Mouse (Mus musculus) ovary, postnatal 36 days (tissue): ENCODE measurements around the gene Dbp.

Experiments used
- DNase-seq: peaks from one replicate; pipeline ENCODE4 v3.0.0; 2022; ENCODE audit warnings: low spot score, mixed read lengths

Gene Dbp

DNA sequence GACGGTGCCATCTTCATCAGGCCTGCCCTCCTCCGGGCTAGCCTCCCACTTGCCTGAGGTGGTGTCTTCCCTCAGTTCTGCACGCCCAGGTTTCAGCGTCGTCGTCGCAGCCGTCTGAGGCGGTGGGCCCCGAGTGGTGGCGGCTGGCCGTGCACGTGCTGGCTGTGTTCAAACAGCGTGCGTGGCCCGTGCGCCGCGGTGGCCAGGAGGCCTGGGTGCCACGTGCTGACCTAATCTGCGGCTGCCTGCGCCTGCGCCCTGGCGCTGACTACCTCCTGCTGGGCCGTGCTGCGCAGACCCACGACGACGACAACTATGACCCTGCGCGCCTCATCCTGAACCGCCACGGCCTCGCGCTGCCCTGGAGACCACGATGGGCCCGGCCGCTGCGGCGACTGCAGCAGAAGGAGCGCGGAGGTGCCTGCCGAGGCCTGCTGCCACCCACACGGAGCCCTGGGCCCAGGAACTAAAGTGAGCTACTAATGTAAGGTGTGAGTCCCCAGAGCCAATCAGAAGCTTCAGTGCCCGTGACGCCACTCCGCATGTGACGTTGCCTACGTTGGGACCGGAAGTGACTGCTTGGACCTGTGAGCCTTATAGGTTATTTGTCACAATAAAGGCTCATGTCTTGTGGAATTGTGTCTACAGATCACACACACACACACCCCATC is 10.8 kb upstream of the Dbp start, which contains the start of gene Sec1:
Gene Sec1, minus strand, starts transcription at position 482 of the 671 bp plus-strand sequence.
- DNase-seq: no peak

DNA sequence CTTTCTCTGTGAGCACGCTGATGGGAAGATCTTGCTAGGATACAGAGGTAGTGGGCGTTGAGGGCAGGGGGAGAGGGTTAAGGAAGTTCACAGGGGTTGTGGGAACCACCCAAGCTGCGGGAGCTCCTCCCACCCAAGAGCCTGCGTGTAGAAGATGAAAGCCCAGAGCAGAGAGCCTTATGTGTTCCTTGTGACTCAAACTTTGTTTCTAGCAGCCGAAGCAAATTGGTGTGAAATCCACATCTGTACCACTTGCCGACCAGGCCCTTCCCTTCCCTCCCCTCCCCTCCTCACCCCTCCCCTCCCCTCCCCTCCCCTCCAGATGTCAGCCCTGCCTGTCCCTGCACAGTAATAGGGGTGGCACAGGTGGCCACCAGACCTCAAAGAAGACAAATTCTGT is 9.8 kb upstream of the Dbp start:
- no peak for DNase-seq

DNA sequence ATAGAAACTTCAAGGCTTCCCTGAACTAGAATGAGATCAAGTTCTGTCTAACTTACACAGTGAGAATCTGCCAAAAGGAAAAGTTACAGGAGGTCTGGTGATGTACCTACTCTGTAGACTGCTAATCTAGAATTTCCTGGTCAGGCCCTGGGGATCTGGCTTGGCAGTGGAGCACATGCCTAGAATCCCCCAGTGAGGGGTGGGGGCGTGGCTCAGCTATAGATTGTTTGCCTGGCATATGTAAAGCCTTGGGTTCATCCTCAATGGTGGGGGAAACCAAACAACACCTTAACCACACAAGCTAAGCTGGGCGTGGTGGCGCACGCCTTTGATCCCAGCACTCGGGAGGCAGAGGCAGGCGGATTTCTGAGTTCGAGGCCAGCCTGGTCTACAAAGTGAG is 7.0 kb upstream of the Dbp start:
- DNase-seq: no peak

DNA sequence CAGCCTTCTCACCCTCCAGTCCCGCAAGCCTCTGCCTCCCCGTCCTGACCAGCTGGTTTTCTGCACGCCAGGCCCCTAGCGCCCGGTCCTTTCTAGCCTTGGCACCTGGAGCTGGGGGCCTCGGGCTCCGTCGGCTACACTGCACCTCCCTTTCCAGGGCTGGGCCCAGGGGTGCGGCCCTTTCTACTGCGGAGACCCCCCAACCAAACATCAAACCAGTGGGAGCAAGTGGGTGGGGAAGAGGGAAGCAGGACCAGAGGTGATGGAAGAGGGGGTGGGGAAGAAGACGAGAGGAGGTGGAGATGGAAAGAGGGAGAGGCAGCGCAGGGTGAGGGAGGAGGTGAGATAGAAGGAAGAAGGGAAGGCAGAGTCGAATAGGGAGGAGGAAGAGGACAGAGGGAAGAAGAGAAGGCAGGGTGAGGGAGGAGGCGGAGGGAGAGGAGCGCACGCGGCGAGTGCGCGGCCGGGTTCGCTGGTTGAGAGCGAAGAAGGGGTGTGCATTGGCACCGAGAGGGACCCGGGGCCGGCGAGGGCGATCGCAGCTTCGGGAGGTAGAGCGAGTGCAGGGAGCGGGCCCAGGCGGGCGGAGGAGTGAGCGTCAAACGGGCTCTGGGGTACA is 5.3 kb upstream of the Dbp start, which contains the start of gene Car11:
Gene Car11, plus strand, starts transcription at position 321 of the 619 bp plus-strand sequence.
- no peak for DNase-seq

DNA sequence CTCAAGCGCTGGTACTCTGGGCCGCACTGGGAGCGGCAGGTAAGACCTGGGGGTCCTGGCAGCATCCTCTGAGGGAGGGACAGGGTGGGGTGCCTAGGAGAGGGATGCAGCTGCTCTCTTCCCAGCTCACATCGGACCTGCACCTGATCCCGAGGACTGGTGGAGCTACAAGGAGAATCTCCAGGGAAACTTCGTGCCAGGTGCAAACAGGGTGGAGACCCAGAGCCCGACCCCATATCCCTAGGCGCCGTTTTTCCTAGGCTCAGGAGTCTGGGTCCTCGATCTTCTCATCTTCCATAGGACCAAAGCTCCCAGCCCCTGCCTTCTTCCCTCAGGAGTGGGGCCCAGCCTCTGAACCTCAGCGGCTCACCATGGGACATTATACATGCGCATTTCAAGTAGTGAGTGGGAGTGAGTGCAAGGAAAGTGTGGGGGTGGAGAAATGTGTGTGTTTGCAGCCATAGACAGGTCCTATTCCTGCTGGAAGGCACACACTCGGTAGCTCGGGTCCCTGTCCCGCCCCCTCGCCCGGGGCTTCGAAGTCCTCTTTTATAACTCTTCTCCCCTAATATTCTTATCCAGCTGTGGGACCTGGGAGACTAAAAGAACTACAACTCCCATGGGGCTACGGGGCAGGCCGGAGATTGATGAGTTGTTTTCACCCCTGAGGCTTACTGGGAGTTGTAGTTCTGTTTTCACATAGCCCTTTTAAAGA is 4.4 kb upstream of the Dbp start:
- DNase-seq: peak; percentile 65

DNA sequence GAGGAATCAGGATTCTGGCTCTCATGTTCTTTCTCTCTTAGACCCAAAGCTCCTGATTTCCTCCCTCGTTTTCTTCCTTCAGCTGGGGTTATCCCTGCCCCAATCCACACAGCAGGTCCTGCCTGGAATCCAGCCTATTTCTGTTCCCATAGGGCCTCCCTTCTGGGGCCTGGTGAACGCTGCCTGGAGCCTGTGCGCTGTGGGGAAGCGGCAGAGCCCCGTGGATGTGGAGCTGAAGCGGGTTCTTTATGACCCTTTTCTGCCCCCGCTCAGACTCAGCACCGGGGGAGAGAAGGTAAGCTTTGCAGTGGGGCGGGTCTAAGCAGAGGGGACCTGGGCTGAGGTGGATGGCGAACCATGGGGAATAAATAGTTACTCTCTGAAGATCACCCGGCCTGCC is 3.8 kb upstream of the Dbp start:
- no peak for DNase-seq

DNA sequence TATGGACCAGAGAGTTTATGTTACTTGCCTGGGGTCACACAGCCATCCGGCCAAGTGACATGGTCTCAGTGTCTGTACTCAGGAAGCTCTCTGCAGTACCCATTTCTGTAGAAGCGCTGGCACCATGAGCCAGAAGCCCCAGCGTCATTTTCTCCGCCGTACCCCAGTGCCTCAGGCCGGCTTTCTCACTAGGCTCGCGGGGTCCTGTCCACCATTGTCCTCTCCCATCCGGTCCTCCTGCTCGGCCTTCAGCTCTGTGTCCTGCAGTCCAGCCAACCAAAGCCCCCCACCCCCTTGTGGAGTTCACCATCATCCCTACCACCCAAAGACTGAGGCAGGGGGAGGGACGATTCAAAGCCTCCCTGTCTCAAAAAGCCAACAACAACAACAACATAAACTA is 3.3 kb upstream of the Dbp start:
- no peak for DNase-seq

DNA sequence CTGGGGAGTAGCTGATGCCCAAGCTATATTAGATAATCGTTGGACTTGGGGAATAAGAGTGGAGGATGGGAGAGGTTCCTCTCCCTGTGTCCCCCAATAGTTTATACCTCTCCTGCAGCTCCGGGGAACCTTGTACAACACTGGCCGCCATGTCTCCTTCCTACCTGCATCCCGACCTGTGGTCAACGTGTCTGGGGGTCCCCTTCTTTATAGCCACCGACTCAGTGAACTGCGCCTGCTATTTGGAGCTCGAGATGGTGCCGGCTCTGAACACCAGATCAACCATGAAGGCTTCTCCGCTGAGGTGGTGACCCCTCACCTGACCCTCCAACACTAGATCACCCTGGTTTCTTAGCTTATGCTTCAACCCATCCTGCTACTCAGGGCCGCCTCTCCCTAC is 2.6 kb upstream of the Dbp start:
- no peak for DNase-seq

DNA sequence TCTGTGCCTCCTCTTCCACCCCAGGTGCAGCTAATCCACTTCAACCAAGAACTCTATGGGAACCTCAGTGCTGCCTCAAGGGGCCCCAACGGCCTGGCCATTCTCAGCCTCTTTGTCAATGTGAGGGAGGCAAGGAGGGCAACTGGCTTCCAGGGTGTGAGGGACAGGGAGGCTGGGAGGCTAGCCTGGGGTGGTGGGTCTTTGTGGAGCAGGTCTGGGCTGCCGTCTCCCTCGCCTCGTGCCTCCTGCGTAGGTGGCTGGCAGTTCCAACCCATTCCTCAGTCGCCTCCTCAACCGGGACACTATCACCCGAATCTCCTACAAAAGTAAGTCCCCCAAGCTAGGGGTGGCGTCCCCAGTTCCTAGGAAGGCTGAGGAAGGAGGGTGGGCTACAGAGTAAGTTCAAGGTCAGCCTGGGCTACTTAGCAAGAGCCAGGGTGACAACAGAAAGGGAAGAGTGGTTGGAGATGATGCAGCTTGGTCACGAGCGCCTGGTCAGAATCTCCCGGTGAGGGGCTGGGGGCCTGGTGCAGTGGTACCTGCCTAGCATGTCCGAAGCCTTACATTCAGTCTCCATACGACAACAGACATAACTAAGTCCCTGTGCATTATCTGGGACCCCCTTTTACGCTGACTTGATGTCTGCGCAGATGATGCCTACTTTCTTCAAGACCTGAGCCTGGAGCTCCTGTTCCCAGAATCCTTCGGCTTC is 1.9 kb upstream of the Dbp start:
- DNase-seq: no peak

DNA sequence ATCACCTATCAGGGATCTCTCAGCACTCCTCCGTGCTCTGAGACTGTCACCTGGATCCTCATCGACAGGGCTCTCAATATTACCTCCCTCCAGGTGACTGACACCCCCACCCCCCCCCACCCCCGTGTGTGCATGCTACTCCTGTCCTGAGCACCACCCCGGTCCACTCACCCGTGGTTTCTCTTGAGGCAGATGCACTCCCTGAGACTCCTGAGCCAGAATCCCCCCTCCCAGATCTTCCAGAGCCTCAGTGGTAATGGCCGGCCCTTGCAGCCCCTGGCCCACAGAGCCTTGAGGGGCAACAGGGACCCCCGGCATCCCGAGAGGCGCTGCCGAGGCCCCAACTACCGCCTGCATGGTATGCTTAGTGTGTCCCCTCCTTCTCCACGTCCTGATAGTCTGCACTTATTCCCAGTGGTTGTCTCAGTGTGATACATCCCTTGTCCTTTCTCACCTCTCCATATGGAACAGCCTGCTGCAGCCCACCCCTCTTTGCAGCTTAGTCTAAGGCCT is 1.3 kb upstream of the Dbp start:
- no peak for DNase-seq

DNA sequence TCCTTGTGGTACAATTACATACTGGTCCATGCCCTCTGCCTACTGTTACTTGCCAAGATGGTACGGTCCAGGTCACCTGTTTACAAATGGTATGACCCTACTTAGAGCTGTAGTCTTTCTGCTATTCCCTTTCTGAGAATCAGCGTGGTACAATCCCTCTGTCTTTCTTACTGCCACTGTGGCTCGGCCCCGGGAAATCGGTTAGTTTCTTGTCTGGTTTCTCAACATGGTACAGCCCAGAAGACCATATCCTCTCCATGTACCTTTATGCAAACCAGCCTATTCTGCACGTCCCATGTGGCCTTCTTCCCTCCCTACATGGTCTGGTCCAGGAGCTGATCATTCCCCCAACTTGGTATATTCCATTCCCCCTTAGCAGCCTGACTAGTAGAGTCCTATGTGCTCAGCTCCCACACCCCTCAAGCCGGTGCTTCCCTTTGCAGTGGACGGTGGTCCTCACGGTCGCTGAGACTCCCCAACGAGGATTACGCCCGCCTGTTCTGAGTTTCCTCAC is 785 bp upstream of the Dbp start:
- DNase-seq: peak; percentile 57

DNA sequence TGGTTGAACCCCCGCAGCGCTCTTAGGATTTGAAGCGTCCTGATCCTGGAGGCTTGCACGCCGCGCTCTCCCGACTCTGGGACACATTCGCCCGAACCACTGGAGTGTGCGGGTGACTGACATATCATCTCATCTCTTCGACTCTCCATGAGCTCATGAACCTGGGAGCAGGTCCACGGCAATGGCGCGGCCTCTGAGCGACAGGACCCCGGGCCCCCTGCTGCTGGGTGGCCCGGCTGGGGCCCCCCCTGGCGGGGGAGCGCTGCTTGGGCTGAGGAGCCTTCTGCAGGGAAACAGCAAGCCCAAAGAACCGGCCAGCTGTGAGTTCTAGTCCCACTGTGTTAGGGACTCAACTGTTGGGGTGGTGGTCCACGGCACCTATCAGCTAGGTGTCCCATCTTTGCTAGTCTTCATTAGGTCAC is 566 bp downstream of the Dbp start:
- no peak for DNase-seq

DNA sequence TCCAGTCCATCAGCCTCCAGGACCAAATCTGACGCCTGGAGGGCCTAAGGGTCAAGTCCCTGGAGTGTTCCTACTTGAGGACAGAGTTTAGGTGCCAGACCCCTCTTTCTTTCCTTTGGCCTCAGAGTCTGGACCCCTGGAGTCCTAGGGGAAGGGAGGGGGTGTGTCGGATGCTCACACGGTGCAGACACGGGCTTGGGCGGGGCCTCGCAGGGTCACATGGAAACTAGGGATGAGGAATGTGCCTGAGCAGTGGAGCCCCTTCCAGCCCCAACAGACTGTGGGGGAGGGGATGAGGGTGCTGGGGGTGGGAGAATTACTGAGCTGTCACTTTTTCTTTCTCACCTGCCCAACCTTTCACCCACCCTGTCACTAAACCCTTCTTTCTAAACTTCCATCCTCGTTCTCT is 989 bp downstream of the Dbp start:
- peak; percentile 81 for DNase-seq

DNA sequence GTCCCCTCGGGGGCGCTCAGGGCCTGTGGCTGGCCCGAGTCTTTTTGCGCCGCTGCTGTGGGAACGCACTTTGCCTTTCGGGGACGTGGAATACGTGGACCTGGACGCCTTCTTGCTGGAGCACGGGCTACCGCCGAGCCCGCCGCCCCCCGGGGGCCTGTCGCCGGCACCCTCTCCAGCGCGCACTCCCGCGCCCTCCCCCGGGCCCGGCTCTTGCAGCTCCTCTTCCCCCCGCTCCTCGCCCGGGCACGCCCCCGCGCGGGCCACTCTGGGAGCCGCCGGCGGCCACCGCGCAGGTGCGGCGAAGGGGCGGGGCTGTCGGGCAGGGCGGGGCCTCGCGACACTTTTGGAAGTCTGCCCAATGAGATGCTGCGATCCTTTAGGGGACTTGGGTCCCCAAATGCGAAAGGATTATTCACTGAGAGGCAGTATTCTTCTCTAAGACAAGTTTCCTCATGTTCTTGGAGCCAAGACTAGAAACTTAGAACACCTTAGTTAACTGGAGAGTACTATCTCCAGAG is 1.9 kb downstream of the Dbp start:
- DNase-seq: peak; percentile 92

DNA sequence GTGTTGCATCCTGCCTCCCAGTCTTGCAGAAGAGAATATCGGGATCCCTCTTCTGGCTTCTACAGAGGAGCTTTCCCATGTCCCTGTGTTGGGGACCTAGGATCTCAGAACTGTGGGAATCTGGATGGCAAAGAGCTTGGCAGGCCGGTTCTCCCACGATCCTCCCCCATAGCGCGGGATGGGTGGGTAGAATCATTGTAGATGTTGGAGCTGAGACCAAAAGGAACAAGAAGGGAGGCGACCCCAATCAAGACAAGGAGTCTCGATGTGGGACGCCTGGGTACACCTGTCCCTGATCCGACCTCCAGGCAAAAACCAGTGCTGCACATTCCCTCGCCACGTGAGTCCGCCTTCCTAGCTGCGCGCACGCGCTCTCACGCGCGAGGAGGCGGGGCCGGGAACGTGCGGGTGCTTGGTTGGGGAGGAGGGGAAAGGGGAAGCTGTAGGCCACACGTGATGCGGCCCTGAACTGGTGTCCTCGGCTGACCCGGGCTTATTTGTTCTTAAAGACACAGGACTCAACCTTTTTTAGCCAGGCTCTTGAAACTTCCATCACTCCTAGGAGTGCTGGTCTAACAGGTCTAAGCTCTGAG is 2.6 kb downstream of the Dbp start:
- DNase-seq: peak; percentile 96

DNA sequence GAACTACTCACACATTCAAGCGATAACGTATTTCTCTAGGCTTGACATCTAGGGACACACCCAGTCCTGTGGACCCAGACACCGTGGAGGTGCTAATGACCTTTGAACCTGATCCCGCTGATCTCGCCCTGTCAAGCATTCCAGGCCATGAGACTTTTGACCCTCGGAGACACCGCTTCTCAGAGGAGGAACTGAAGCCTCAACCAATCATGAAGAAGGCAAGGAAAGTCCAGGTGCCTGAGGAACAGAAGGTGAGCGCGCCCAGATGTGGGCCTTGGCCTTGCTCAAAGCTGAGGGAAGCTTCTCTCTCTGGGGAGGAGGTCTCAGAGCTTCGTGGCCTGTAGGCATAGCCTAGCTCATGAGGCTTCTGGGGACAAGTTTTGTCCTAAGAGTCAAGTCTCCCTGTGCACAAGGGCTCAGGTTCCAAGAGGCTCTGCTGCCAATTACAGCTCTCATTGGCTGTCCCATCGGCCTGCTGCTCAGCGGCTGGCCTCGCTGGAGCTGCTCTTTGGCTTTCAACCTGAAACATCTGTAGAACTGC is 3.4 kb downstream of the Dbp start:
- DNase-seq: no peak

DNA sequence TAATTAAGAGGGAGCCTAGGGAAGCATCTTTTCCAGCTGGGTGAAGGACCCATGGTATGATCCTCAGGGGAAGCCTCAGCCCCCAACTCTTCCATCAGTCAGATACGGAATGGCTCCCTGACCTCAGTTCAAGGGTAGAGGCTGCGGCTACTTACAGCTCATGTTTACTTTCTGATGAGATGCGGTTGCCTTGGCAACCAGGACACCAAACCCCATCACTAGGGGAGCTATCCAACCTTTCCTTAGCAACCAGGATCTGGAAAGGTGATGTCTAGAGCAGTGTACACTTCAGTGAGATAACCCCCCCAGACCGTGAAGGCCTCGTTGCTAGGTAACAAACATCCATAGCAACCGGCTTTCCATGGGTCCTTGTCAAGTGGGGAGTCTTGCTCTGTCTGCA is 4.1 kb downstream of the Dbp start:
- DNase-seq: no peak

DNA sequence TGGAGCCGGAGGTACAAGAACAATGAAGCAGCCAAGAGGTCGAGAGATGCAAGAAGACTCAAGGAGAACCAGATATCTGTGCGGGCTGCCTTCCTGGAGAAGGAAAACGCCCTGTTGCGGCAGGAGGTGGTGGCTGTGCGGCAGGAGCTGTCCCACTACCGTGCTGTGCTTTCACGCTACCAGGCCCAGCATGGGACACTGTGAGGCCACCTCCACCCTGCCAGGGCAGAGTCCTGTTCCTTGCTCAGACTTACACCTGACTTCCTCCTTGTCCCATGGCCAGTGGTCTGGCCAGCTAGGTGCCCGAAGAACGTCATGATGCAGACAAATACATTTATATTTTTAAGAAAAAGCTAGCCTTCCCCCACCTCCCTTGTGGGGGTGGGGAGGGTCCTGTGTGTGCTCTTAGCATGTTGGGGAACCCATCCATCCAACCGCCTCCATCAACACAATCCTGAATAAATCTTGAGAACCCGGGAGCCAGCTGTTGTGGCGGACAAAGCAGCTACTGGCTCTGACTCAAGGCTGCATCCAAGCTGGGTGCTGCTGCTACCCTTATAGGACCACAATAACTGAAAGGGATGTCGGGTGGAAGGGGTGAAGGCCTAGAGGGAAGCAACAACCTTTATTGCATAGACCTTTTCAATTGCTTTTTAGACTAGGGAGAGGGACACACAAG is 4.9 kb downstream of the Dbp start:
- DNase-seq: no peak

DNA sequence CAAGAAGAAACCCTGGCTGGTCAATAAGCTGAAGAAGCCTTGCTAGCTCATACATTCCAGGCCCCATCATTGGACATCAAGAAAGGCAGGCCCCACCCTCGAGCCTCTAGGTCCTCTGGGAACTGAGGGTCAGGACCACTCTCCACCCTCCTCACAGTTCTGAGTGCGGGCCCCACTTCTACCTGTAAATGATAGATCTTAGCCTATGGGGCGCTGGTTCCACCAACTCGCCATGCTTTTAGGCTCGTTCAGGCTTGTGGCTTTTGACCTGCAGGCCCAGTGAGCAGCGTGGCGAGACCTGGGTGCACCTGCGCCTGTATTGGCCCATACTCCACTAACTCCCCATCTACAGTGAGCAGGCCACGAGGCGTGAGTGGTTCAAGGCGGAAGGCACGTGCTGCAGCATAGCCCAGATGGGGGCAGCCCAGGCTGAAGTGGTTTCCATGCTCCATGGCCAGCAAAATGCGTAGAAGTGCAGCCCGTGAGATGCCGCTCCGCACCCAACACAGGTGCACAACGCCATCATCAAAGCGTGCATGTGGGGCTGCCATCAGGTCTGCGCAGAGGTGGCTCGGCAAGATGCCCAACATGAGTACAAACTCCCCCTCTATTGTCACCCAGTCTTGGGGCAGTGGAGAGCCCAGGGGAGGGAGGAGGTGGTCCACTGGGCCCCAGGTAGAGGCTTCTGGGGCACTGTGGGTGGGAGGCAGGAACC is 5.7 kb downstream of the Dbp start:
- DNase-seq: no peak
